Mouse (Mus musculus): ENCODE measurements around the gene Gm28047. TPM values are rescaled to one million over a fixed set of nuclear protein-coding genes. Genes with fewer than 3 reads are reported as not detected.

Gm28047 gene
- polyA plus RNA-seq, 1 experiment: not detected

GRCm38 (mm10) chr15:102555581-102555980 lies 69.3 kb downstream of the Gm28047 start:
- no peak for DNase-seq (ENCODE audit: extremely low spot score in 1 of 2, low spot score in 1 of 2)

GRCm38 (mm10) chr15:102552599-102552998 lies 72.3 kb downstream of the Gm28047 start:
- no peak for DNase-seq (ENCODE audit: extremely low spot score in 1 of 2, low spot score in 1 of 2)

- no peak for DNase-seq (ENCODE audit: extremely low spot score in 1 of 2, low spot score in 1 of 2)
Measured at GRCm38 (mm10) chr15:102547478-102547877, 77.4 kb downstream of the Gm28047 start.

- DNase-seq (ENCODE audit: extremely low spot score in 1 of 2, low spot score in 1 of 2): peak; percentile 86 to 94
Measured at GRCm38 (mm10) chr15:102546677-102547427, 78.0 kb downstream of the Gm28047 start.

GRCm38 (mm10) chr15:102546246-102546645 lies 78.6 kb downstream of the Gm28047 start:
- no peak for DNase-seq (ENCODE audit: extremely low spot score in 1 of 2, low spot score in 1 of 2)

GRCm38 (mm10) chr15:102544801-102545200 lies 80.1 kb downstream of the Gm28047 start:
- DNase-seq (ENCODE audit: extremely low spot score in 1 of 2, low spot score in 1 of 2): no peak

GRCm38 (mm10) chr15:102533926-102534325 lies 90.9 kb downstream of the Gm28047 start:
- DNase-seq (ENCODE audit: extremely low spot score in 1 of 2, low spot score in 1 of 2): no peak

- no peak for DNase-seq (ENCODE audit: extremely low spot score in 1 of 2, low spot score in 1 of 2)
Measured at GRCm38 (mm10) chr15:102532106-102532900, 92.6 kb downstream of the Gm28047 start.

- DNase-seq (ENCODE audit: extremely low spot score in 1 of 2, low spot score in 1 of 2): no peak
Measured at GRCm38 (mm10) chr15:102531586-102531985, 93.3 kb downstream of the Gm28047 start.

- no peak for DNase-seq (ENCODE audit: extremely low spot score in 1 of 2, low spot score in 1 of 2)
Measured at GRCm38 (mm10) chr15:102530566-102530965, 94.3 kb downstream of the Gm28047 start.

- DNase-seq (ENCODE audit: extremely low spot score in 1 of 2, low spot score in 1 of 2): no peak
Measured at GRCm38 (mm10) chr15:102528396-102528795, 96.5 kb downstream of the Gm28047 start.

GRCm38 (mm10) chr15:102527936-102528335 lies 96.9 kb downstream of the Gm28047 start:
- DNase-seq (ENCODE audit: extremely low spot score in 1 of 2, low spot score in 1 of 2): no peak

- DNase-seq (ENCODE audit: extremely low spot score in 1 of 2, low spot score in 1 of 2): no peak
Measured at GRCm38 (mm10) chr15:102526111-102527002, 98.5 kb downstream of the Gm28047 start.

GRCm38 (mm10) chr15:102524892-102525485 lies 99.9 kb downstream of the Gm28047 start, which contains the start of gene Npff:
TSS of gene Npff (minus strand) at chr15:102524942.
- DNase-seq (ENCODE audit: extremely low spot score in 1 of 2, low spot score in 1 of 2): peak; percentile 71 to 91

- no peak for DNase-seq (ENCODE audit: extremely low spot score in 1 of 2, low spot score in 1 of 2)
Measured at GRCm38 (mm10) chr15:102521480-102521879, 103.4 kb downstream of the Gm28047 start.

GRCm38 (mm10) chr15:102520416-102520815 lies 104.5 kb downstream of the Gm28047 start:
- DNase-seq (ENCODE audit: extremely low spot score in 1 of 2, low spot score in 1 of 2): no peak

- no peak for DNase-seq (ENCODE audit: extremely low spot score in 1 of 2, low spot score in 1 of 2)
Measured at GRCm38 (mm10) chr15:102519211-102520141, 105.4 kb downstream of the Gm28047 start.

GRCm38 (mm10) chr15:102518859-102519201 lies 106.0 kb downstream of the Gm28047 start:
- no peak for DNase-seq (ENCODE audit: extremely low spot score in 1 of 2, low spot score in 1 of 2)
